Mouse (Mus musculus): ENCODE measurements around the gene Grik5.

The Grik5 gene

GRCm38 (mm10) chr7:24985799-24986198 lies 86.3 kb downstream of the Grik5 start:
- DNase-seq (ENCODE audit: low spot score in 2 of 2) = peak in 1 of 2 experiments; percentile 32

- peak in 1 of 2 experiments; percentile 30 for DNase-seq (ENCODE audit: low spot score in 2 of 2)
Observed at GRCm38 (mm10) chr7:24984307-24984706, 87.8 kb downstream of the Grik5 start.

GRCm38 (mm10) chr7:24983396-24983795 lies 88.8 kb downstream of the Grik5 start:
- no peak for DNase-seq (ENCODE audit: low spot score in 2 of 2)

- peak in 1 of 2 experiments; percentile 5 for DNase-seq (ENCODE audit: low spot score in 2 of 2)
Observed at GRCm38 (mm10) chr7:24980439-24980838, 91.7 kb downstream of the Grik5 start.

GRCm38 (mm10) chr7:24978781-24979180 lies 93.4 kb downstream of the Grik5 start:
- DNase-seq (ENCODE audit: low spot score in 2 of 2) = no peak

- peak in 1 of 2 experiments; percentile 47 for DNase-seq (ENCODE audit: low spot score in 2 of 2)
Observed at GRCm38 (mm10) chr7:24974893-24975595, 97.1 kb downstream of the Grik5 start.

GRCm38 (mm10) chr7:24973902-24974301 lies 98.2 kb downstream of the Grik5 start:
- DNase-seq (ENCODE audit: low spot score in 2 of 2) = no peak

- no peak for DNase-seq (ENCODE audit: low spot score in 2 of 2)
Observed at GRCm38 (mm10) chr7:24973208-24973607, 98.9 kb downstream of the Grik5 start.

- DNase-seq (ENCODE audit: low spot score in 2 of 2) = peak; percentile 94 to 95
Observed at GRCm38 (mm10) chr7:24971972-24972893, 99.9 kb downstream of the Grik5 start, which contains the start of gene Rabac1. Rabac1 (minus strand) TSS chr7:24972754.

- peak in 1 of 2 experiments; percentile 56 for DNase-seq (ENCODE audit: low spot score in 2 of 2)
Observed at GRCm38 (mm10) chr7:24971261-24971971, 100.7 kb downstream of the Grik5 start.

- DNase-seq (ENCODE audit: low spot score in 2 of 2) = no peak
Observed at GRCm38 (mm10) chr7:24970341-24970740, 101.8 kb downstream of the Grik5 start.

GRCm38 (mm10) chr7:24969805-24970204 lies 102.3 kb downstream of the Grik5 start:
- peak; percentile 70 to 73 for DNase-seq (ENCODE audit: low spot score in 2 of 2)

- no peak for DNase-seq (ENCODE audit: low spot score in 2 of 2)
Observed at GRCm38 (mm10) chr7:24968463-24968862, 103.7 kb downstream of the Grik5 start.

- no peak for DNase-seq (ENCODE audit: low spot score in 2 of 2)
Observed at GRCm38 (mm10) chr7:24967966-24968365, 104.2 kb downstream of the Grik5 start.

GRCm38 (mm10) chr7:24964897-24965535 lies 107.1 kb downstream of the Grik5 start:
- peak; percentile 90 to 93 for DNase-seq (ENCODE audit: low spot score in 2 of 2)

GRCm38 (mm10) chr7:24964288-24964687 lies 107.9 kb downstream of the Grik5 start:
- no peak for DNase-seq (ENCODE audit: low spot score in 2 of 2)

Measured in right cerebral cortex, adult 2 months (tissue).